Mouse (Mus musculus) heart, postnatal 25 days (tissue): ENCODE measurements around the gene Csf1. TPM values are rescaled to one million over a fixed set of nuclear protein-coding genes. Genes with fewer than 3 reads are reported as not detected.

Experiments used
- DNase-seq: peaks from one replicate; pipeline ENCODE4 v3.0.0; 2022; ENCODE audit warnings: low spot score
- intact Hi-C: fragments of 180-260 bp; cut with DNase I; formaldehyde crosslinking; loops from one replicate; pipeline ENCODE4 v1.15.1; 2025
- total RNA-seq, 2 experiments: library from RNA; stranded (reverse); gene quantifications; 2 replicates each; pipeline ENCODE4 v1.2.3; 2021

The Csf1 gene
- total RNA-seq, 2 experiments from 2014 or later: 46.8 to 48.6 TPM

DNA sequence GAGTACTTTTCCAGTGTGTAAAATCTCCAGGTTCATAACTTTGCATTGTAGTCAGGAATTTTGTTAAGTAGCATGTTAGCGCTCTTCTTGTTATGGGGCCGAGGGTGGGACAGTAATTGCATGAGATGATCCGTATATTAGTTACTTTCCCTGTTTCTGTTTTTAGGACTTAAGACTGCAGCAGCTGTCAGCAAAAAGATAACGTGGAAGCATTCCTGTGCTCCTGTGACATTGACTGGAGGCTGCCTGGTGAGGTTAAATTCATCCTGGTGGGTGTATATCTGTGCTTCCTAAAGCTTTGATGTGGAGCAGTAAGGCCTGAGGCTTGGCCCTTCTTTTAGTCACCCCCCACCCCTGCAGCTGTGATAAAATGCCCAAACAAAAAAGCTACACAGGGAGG is 25.3 kb upstream of the Csf1 start:
- no peak for DNase-seq
- intact Hi-C loops: no loop called here

DNA sequence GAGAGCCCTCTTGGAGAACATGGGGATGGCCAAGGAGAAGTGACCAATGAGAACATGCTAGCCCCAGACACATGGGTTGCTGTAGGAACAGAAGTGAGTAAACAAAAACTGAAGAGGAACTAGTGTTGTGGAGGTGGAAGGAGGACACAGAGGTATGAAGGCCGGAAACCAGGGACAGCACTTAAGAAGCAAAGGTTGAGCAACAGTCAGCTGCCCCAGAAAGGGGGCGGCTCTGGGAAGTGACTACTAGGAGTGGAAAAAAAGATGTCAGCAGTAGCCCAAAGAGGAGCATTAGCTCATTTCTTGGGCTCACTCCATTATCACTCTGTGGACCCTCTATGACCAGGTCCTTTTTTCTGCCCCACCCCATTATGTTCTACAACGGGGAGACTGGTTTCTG is 23.0 kb upstream of the Csf1 start:
- intact Hi-C loops: loop anchor here (2.0 kb wide), 1 partner anchor 13 kb away; no protein-coding TSS in a partner anchor
- DNase-seq: no peak

DNA sequence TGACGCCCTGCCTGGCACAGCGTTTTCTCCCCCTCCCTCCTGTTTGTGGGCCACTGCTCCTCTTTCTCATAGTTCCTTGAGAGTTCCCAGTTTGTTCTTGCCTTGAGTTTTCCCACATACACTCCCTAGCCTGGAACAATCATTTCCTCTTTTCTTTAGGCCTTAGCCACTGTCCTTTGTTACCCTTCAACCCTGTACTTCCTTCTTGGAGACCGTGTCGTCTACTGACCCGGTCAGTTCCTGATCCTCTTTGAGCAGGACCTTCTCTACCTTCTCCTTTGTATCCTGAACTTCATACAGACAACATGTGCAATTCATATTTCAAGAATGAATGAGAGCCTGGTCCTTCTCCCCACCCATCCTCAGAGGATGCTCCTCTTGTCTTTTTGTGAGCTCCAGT is 21.0 kb upstream of the Csf1 start:
- intact Hi-C loops: no loop called here
- no peak for DNase-seq

DNA sequence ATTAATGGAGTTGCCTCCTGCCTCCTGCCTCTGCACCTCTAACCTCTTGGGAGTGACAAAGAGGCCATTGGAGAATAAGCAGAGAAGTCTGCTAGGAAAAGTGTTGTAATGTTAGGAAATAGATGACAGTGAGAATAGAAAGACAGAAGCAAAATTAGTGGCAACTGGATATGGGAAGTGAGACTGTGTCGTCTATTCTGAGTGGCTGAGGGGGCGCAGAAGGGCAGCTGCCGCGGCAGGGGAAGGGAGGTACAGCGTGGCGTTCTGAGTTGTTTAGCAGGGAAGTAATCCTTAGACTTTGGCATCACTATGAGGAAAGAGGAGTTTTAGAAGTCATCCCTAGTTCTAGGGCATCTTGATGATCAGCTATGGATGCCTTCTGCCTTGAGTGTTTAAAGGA is 17.7 kb upstream of the Csf1 start:
- intact Hi-C loops: no loop called here
- no peak for DNase-seq

DNA sequence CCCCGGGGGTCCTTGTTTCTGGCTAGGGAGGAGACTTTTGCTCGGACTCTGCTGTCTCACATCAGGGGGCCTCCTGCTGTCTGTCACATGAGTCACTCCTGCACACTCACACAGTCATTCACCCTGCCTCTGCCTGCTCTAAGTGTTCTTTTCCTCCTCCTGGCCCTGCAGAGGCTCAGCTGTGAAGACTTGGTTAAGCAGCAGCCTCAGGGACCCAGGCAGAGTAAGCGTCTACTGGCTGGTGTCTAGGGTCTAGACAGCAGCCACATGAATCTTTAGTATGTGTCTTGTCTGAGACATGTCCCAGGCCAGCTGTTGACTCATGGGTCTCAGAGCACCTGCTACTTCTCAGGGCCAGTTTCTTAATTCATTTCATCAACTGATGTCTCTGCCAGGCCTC is 16.0 kb upstream of the Csf1 start:
- no peak for DNase-seq
- intact Hi-C loops: no loop called here

DNA sequence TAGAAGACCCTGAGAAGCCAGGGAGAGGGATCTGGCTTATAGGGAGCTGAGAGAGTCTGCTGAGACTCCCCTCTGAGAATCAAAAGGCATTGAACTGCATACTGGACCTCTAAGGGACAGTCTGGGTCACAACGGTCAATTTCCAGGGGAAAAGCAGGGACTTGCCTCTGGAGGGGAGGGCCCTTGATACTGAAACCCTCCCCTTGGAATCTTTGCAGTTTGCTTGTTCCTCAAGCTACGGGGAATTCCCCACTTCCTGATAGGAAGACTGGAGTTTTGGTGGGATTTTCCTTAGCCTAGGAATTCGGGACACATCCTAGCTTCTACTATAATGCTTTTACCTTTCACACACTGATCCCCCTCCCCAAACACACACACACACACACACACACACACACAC is 15.5 kb upstream of the Csf1 start:
- no peak for DNase-seq

DNA sequence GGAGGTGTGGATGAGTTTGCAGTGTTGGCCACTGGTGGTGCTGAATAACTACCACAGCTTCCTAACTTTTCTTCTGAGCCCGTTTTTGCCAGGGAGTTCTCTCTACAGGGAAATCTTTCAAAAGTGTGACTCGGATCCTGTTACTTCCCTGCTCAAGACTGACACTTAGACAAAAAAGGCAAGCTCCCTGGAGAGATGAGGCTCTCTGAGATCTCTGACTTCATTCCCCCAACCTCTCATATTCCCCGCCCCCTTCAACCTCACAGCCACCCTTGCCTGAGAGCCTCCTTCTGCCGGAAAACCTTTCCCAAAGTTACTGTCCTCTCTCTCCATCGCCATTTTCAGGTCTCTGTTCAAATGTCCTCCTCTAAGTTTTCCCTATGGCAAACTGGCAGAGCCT is 14.8 kb upstream of the Csf1 start:
- intact Hi-C loops: no loop called here

More for the DNA sequence above, 15.5 kb upstream of the Csf1 start:
- intact Hi-C loops: no loop called here

DNA sequence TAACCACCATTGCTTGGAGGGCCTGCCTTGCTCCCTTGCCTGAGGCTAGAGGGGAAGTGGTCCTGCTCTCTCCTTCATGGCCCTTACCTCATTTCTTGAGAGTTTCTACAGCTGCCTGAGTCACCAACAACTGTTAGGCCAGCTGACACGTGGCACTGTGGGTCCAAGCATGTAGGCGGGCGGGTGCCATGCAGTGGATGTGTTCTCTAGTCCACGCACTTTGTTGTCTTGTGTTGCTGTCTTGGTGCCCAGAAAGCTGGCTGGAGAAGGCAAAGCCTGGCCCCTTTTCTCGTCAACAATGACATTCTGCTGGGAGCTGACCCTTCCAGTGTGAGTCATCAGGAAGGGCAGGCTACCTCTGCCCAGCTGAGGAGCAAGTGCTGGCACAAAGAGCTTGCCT is 12.6 kb upstream of the Csf1 start:
- intact Hi-C loops: no loop called here
- no peak for DNase-seq

More for the DNA sequence above, 14.8 kb upstream of the Csf1 start:
- no peak for DNase-seq

DNA sequence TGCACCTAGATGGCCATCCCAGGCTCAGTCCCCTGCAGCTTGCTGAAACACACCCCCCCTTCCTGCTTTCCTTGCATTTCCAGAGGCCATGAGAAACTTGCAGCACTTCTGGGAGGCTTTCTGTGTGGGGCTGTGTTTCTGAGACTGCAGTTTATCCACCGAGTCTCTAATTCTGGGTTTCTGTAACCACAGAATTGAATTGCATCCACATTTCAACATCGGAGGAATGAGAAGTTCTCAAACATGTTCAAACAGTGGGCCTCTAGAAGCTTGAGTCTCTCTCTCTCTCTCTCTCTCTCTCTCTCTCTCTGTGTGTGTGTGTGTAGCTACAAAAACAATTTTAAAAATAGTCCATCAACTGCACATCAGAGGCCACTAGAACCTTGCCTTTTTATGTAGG is 9.4 kb upstream of the Csf1 start:
- intact Hi-C loops: no loop called here
- DNase-seq: no peak

DNA sequence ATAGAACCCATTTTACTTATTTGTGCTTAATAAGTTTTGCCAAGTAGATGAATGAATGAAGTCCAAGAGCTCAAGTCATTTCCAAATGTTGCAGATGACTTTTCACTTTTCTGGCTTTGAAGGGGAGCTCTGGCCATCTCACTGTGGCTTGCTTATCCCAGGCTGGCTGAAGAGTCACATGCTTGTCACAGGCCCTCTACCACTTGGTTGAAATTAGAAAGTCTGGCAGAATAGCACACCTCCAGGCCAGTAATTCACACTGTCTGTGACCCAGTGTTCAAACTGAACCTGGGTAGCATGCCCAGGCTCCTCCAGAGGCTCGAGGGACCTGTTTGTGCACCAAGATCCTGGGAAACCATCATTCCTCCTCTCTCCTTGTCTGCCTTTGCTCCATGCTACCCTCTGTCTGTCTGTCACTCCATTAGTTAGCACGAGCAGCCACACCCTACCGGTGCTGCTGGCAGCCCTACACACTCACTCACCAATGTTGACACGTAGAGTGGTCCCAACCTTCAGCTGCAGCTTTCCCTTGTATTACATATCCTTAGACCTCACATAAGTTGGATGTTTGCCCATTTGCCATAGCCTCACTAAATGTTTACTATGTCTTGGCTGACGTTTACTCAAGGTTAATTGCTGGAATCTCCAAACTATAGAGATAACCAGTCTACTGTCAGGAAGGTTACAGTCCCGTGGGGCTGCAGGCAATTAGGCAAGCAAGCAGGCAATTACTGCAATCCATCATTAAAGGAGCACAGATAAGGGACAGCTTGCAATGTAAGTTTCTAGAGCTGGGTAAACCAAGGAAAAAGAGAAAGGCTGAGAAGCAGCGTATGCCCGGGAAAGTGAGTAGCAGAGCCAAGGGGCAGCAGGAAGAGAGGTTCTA is 8.1 kb upstream of the Csf1 start:
- no peak for DNase-seq
- intact Hi-C loops: no loop called here

DNA sequence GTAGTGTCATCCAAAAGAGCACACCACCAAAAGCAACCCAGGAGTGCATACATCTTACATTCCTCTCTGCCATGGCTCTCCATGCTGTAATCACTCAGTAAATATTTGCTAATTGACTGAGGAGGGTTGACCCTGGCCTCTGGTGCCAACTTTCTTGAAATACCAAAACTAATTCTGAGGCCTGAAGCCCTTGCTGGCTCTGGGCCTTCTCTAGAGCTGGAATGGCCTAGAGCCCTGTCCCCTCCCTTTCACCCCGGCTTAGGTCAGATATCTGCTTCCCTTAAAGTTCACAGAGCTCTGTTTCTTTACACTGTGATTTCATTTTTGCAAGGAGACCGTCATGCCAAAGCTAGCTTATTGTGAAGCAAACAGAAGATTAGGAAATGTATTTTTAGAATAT is 6.5 kb upstream of the Csf1 start:
- no peak for DNase-seq
- intact Hi-C loops: no loop called here

DNA sequence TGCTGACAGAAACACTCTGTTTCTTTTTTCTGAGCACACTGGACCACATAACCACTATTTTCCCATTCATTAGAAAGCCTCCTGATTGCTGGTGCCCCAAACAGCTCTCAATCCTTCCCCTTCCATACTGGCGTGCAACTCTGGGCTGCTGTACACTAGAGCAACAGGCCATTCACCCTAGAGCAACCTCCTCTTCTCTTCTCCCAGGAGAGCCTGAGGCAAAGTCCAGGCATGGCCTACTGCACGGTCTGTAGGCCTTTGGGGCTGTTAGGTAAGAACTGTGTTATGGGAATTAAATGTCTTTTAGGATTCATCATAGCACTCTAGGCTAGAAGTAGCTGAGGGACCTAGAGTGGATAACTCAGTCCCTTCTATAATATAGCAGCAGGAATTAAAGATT is 5.7 kb upstream of the Csf1 start:
- intact Hi-C loops: no loop called here
- no peak for DNase-seq

DNA sequence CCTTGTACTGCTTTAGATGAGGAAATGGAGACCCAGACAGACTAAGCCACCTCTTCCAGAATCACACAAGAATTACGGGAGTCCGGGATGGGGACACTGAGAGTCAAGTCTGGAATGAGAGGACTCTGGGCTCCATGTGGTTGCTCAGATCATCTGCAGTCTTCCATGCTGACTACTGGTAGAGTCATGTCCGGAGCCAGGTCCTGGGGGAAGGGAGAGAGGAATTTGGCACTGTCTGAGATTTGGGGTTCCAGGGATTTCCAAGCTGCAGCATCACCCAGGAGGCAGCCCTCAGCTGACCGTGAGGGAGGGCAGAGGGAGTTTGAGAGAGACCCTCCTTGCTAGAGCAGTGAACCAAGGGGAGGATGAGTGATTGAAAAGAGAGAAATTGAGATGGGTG is 3.3 kb upstream of the Csf1 start:
- DNase-seq: no peak
- intact Hi-C loops: loop anchor here (2.0 kb wide), 1 partner anchor 29 kb away; no protein-coding TSS in a partner anchor

DNA sequence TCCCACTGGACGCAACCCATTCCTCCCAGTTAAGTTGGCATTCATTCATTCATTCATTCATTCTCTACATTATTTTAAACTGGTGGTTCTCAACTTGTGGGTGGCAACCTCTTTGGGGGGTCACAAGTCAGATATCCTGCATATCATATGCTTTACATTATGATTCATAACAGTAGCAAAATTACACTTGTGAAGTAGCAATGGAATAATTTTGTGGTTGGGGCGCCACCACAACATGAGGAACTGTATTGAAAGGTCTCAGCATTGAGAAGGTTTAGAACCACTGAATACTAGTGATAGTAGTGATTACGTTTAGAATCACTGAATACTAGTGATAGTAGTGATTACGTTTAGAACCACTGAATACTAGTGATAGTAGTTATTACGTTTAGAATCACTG is 1.2 kb upstream of the Csf1 start:
- intact Hi-C loops: no loop called here
- DNase-seq: no peak

DNA sequence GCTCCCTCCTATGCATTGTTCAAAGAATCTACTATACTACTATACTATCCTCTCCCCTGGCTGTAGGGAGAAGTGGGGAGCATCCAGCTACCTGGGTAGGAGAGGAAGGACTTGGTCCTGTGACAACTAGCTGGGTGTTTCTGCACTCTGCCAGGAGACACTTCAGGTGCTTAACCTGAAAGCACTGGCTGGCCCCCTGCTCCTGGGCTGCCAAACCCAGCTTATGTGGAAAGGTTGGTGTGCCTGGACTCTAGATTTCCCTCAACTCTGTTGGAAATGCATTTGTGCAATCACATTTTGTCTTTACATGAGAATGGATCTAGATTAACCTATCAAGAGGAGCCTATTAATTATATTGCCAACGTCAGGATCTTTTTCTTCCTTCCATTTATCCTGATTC is 502 bp upstream of the Csf1 start:
- no peak for DNase-seq
- intact Hi-C loops: no loop called here

DNA sequence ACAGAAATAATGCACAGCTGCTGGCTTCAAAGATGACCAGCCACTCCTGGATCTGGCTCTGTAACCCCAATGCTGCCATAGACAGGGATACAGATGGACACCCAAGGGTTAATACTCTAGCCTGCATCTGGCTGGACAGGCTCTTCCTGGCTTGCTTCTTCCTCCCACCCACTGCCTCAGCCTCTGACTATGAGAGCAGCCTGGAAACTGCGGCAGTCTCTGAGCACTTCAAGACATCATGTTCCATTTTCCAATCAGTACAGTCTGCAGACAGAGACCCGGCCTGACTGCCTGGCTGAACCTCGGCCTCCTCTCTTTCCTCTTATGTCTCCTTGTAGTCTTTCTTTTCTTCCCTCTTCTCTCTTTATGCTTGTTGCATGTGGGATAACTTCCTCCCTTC is 1.6 kb downstream of the Csf1 start:
- peak; percentile 49 for DNase-seq
- intact Hi-C loops: loop anchor here (1.0 to 10.0 kb wide), 2 partner anchors 106 to 134 kb away; no protein-coding TSS in a partner anchor

DNA sequence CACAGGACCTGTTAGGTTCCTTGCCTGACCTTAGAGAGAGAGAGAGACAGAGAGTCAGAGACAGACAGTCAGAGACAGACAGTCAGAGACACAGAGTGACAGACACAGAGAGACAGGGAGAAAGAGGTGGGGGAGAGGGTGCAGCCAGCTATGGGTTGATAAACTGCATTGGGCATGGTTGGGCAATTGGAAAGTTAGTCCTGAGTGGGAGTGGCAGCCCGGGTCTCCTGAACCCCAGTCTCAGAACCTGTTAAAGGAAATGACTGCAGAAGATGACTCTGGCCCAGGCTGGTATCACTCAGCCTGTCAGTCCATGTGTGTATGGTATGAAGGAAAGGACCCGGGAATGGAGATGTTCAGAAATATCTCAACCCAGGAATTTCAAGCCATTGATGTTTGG is 2.1 kb downstream of the Csf1 start:
- intact Hi-C loops: loop anchor here (1.0 to 10.0 kb wide), 2 partner anchors 106 to 133 kb away; no protein-coding TSS in a partner anchor
- DNase-seq: no peak

DNA sequence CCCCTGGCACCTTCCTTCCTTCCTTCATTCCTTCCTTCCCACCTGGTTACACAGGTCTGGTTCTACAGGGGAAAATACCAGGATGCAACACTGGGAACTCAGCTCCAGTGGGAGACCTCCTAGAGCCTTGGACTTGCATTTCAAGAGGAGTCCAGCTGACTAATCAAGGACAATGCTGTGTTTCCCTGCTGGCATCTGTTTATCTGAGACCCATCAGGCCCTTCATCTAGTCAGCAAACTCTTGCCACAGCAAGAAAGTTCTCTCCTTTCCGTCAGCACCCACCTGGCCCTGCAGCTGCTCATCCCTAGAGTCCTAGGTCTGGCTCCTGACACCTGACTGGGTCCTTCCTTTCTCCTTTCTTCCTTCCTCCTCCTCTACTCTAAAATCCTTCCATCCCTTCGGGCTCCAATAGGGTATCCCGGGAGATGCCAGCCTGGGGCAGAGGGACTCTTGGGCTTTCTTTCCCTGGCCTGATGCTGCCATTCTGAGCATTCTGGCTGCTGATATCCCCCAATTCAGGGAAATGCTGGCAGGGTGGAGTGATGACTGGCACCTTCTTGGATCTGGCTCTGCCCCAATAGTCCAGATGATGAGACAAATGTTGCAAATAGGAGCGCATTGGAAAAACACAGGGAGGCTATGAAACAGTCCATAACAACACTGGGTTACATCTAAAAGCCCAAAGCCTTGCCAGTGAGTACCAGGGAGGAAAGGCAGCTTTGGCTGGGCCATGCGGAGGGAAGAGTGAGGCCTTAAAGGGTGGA is 2.7 kb downstream of the Csf1 start:
- intact Hi-C loops: loop anchor here (1.0 to 10.0 kb wide), 2 partner anchors 107 to 133 kb away; no protein-coding TSS in a partner anchor
- no peak for DNase-seq

DNA sequence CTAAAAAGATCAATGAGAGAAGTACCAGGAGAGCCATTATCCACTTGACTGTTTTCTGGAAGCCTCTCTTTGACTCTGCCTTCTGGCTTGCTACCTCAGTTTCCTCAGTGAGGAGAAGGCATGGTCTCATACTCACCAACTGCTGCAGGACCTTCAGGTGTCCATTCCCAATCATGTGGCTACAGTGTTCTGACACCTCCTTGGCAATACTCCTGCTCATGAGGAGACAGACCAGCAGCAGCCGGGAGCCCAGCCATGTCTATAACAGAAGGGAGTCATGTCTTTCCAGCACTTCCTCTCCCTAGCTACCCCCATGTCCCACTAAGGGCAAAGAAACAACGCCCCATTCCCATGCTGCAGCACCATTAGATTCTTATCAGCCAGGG is 3.8 kb downstream of the Csf1 start:
- DNase-seq: no peak
- intact Hi-C loops: loop anchor here (10.0 kb wide), 1 partner anchor 132 kb away; no protein-coding TSS in a partner anchor

DNA sequence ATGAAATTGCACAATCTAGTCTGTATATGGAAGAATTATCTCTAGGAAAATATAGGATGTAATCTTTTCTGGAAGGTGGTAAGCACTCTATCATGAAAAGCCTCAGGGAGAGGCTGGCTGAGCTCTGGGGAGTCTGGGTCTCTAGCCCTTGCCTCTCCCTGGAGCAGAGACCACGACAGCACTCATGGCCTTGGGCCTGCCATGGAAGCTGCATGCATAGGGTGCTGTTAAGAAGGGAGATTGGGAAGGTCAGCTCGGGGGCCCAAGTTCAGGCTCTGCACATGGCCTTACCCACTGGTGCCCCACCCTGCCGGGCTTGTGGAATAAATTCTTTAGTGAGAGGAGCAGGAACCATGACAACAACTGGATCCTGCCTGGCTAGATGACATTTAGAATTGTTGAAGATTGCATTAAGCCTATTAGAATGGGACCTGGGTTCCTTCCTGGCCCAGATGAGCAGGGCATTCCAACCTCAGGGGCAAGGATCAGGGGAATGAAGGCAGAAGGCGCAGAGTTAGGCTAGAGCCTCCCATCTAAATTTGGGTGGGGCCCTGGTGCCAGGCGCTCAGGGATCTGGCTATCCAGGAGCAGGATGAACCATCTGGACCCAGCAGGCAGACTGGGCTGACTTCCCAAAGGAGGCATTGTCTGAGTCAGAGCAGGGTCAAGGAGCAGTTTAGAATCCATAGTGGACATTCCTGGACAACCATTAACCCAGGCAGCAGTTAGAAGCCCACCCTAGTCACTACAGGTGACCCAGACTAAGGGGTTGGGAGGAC is 4.4 kb downstream of the Csf1 start:
- DNase-seq: no peak

More for the DNA sequence above, 4.4 kb downstream of the Csf1 start:
- intact Hi-C loops: loop anchor here (2.0 to 10.0 kb wide), 2 partner anchors 59 to 131 kb away; partner anchors contain the start of gene Ahcyl1
